Mouse (Mus musculus): Measurements from ENCODE around the gene Atxn2. TPM values are rescaled to one million over a fixed set of nuclear protein-coding genes. Genes with fewer than 3 reads are reported as not detected.
A peak's percentile ranks its signal among the peaks of the same experiment; 100 is the strongest.
"Not testable (repeated sequence)": the region's sequence is repeated elsewhere in the genome, so short reads cannot be mapped to it uniquely, and the experiment has no call there.

Atxn2 gene
- polyA plus RNA-seq, 1 experiment: 174 TPM

DNA sequence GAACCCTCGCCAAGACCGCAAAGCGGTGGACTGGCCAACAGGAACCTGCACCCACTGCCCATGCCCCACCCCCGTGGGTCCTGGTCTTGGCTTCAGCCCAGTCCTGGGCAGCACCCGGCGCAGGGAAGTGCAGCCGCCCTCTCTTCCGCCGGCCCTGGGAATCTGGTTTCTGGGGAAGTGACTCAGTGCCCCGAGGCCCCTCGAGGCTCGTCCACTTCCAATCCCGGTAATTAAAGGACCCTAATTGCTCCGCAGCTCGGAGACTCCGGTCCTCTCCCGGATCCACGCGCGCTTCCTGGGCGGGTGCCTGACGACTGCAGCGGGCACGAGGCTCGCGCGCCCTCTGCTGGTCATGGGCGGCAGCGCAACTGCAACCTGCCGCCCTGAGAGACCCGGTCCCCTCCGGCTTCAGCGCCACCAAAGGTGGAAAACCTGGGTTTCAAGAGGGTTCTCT is 131.6 kb downstream of the Atxn2 start:
- Histone ChIP-seq H3K27ac (ENCODE audit: insufficient read depth, low read length) (no peak overlapping the region), H3K4me1 (ENCODE audit: control insufficient read depth, insufficient read depth, low read length) (peaks cover 9% of the 10 kb centered on the region), H3K4me3 (ENCODE audit: insufficient read depth, low read length) (peak overlapping the region; percentile 41)
- TF ChIP-seq POLR2A (IDR thresholded peaks at IDR 0.05; ENCODE audit: low read depth, low read length) (no peak), CTCF (IDR thresholded peaks at IDR 0.05; ENCODE audit: borderline replicate concordance, insufficient read depth, low read length) (peak; percentile 93)

DNA sequence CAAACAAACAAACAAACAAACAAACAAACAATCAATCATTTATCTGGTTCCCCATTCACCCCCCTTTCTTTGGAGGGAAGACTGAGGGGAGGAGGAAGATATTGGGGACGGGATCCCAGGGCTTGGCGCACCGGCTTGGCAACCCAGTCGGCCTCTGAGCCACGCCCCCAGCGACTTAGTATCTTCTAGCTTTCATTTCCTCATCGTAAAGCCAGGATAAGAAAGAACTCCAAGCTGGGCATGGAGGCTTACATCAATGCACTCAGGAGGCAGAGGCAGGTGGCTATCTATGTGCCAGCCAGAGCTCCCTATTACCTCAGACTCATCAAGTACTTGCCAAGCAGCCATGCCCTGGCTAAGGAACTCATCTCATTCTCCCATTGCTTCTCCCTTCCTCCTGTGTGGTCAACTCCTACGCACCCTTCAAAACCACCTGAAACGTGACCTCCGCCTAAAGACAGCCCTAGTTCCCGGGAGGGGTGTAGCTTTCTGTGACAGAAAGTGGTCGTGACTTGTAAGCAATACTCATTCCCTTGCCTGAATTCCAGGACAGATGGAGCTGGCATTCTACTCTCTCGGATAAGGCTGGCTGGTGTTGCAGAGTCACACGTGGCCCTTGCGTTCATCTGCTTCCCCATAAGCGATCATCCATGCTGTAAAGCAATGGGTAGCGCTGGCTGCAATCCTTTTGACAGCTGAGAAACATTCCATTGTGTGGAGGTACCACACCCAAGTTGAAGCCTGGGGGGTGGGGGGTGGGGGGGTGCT is 132.2 kb downstream of the Atxn2 start:
- peak overlapping the region; percentile 12; the same call in 1 of the 2 replicates for H3K4me3 ChIP-seq (ENCODE audit: insufficient read depth, low read length)
- H3K27ac ChIP-seq (ENCODE audit: insufficient read depth, low read length): no peak overlapping the region
- peaks cover 5% of the 10 kb centered on the region for H3K4me1 ChIP-seq (ENCODE audit: control insufficient read depth, insufficient read depth, low read length)
- TF ChIP-seq POLR2A (IDR thresholded peaks at IDR 0.05; ENCODE audit: low read depth, low read length) (no peak), CTCF (IDR thresholded peaks at IDR 0.05; ENCODE audit: borderline replicate concordance, insufficient read depth, low read length) (no peak)

DNA sequence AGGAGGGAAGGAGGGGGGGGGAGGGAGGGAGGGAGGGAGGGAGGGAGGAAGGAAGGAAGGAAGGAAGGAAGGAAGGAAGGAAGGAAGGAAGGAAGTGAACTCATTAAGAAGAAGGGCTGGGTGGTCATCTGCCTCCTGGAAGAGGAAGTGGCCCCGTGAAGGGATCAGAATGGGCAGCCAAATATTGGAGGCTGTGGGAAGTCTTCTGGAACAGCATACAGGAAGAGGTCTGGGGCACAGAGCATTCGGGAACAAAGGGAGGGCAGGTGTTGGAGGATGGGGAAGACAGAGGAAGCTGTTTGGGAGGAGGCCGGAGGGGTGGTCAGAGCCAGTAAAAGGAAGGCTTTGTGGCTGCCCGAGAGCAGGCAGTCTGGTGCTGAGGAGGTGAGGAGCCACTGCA is 134.2 kb downstream of the Atxn2 start:
- TF ChIP-seq POLR2A (IDR thresholded peaks at IDR 0.05; ENCODE audit: low read depth, low read length) (no peak), CTCF (IDR thresholded peaks at IDR 0.05; ENCODE audit: borderline replicate concordance, insufficient read depth, low read length) (no peak)
- no peak overlapping the region for H3K27ac ChIP-seq (ENCODE audit: insufficient read depth, low read length)
- no peak overlapping the region for H3K4me3 ChIP-seq (ENCODE audit: insufficient read depth, low read length)
- peaks cover 6% of the 10 kb centered on the region for H3K4me1 ChIP-seq (ENCODE audit: control insufficient read depth, insufficient read depth, low read length)

DNA sequence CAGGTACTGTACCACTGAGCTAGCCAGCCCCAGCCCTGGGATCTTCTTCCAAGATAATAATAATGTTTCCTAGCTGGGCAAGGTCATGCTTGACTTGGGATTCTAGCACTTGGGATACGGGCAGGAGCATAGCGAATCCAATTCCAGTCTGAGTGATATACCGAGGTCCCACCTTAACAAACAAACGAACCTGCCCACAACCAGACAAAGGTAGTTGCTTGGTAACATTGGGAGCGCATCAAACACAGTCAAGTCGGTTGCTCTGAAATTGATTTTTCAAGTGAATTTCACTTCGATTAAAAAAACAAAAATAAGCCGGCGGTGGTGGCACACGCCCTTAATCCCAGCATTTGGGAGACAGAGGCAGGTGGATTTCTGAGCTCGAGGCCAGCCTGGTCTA is 135.2 kb downstream of the Atxn2 start:
- TF ChIP-seq CTCF (IDR thresholded peaks at IDR 0.05; ENCODE audit: borderline replicate concordance, insufficient read depth, low read length) (no peak), POLR2A (IDR thresholded peaks at IDR 0.05; ENCODE audit: low read depth, low read length) (no peak)
- H3K4me1 ChIP-seq (ENCODE audit: control insufficient read depth, insufficient read depth, low read length): peaks cover 6% of the 10 kb centered on the region
- H3K27ac ChIP-seq (ENCODE audit: insufficient read depth, low read length): no peak overlapping the region
- H3K4me3 ChIP-seq (ENCODE audit: insufficient read depth, low read length): no peak overlapping the region

DNA sequence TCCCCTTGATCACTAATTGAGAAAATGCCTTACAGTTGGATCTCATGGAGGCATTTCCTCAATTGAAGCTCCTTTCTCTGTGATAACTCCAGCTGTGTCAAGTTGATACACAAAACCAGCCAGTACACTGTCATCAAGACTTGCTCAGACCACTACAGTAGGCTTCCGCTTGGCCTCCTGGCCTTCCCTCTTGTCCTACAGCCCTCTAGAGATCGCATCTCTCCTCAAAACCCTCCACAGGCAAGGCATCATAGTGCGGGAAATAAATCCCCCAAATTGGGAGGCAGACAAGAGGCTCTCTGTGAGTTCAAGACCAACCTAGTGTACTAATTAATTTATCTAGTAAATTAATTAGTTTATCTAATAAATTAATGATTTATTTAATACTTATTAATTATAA is 136.1 kb downstream of the Atxn2 start:
- H3K4me3 ChIP-seq (ENCODE audit: insufficient read depth, low read length); H3K4me1 ChIP-seq (ENCODE audit: control insufficient read depth, insufficient read depth, low read length); H3K27ac ChIP-seq (ENCODE audit: insufficient read depth, low read length): not testable (repeated sequence)

DNA sequence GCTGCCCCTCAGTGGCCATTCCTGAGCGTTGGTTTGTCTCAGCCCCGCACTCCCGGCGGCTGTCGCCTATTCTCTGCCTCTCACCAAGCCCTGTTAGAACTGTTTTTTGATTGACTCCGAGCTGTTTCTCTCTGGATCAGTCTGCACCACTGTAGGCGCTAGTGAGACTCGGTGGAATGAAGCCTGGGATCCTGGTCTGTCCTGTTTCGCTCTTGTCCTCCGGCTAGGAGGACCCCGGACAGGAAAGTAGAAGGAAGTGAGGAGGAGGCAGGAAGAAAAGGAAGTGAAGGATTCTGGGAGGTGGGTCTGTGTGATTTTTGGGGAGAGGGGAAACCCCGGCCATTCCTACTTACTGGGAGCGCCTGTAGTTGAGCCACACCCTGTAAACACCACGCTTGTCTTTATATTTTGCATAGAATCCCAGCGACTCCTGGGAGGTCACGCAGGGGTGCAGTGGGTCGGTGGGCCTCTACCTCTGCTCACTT is 136.9 kb downstream of the Atxn2 start:
- Histone ChIP-seq H3K4me1 (ENCODE audit: control insufficient read depth, insufficient read depth, low read length) (peaks cover 6% of the 10 kb centered on the region), H3K4me3 (ENCODE audit: insufficient read depth, low read length) (peak overlapping the region; percentile 48), H3K27ac (ENCODE audit: insufficient read depth, low read length) (peak overlapping the region; percentile 54)
- TF ChIP-seq CTCF (IDR thresholded peaks at IDR 0.05; ENCODE audit: borderline replicate concordance, insufficient read depth, low read length): no peak
- TF ChIP-seq POLR2A (IDR thresholded peaks at IDR 0.05; ENCODE audit: low read depth, low read length): peak; percentile 85

DNA sequence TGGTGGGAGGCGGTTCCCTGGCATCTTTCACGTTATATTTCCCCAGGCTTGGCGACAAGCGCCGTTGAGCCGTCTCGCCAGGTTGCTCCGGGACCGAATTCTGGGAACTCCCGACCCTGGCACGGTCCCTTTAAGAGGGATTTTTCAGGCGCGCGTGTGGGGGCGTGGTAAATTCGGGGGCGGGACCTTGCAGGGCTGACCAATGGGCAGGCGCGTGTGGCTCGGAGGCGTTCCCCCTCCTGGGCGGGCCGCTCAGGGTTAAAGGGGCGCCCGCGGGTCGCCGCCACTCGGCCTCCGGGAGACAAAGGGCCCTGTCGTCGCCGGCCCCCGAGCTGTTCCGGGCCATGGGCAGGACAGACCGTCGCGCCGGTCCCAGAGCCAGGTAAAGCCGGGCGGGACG is 137.6 kb downstream of the Atxn2 start, which contains the start of gene Pheta1:
Pheta1 (plus strand) TSS at position 242 of the 400 bp plus-strand sequence.
- peak within 1 kb of the TSS; percentile 54 for H3K27ac ChIP-seq (ENCODE audit: insufficient read depth, low read length)
- H3K4me1 ChIP-seq (ENCODE audit: control insufficient read depth, insufficient read depth, low read length): peaks cover 2% of the 10 kb centered on the region; the same call in 1 of the 2 replicates
- TF ChIP-seq POLR2A (IDR thresholded peaks at IDR 0.05; ENCODE audit: low read depth, low read length) (peak; percentile 92), CTCF (IDR thresholded peaks at IDR 0.05; ENCODE audit: borderline replicate concordance, insufficient read depth, low read length) (no peak)
- peak within 1 kb of the TSS; percentile 72 for H3K4me3 ChIP-seq (ENCODE audit: insufficient read depth, low read length)

DNA sequence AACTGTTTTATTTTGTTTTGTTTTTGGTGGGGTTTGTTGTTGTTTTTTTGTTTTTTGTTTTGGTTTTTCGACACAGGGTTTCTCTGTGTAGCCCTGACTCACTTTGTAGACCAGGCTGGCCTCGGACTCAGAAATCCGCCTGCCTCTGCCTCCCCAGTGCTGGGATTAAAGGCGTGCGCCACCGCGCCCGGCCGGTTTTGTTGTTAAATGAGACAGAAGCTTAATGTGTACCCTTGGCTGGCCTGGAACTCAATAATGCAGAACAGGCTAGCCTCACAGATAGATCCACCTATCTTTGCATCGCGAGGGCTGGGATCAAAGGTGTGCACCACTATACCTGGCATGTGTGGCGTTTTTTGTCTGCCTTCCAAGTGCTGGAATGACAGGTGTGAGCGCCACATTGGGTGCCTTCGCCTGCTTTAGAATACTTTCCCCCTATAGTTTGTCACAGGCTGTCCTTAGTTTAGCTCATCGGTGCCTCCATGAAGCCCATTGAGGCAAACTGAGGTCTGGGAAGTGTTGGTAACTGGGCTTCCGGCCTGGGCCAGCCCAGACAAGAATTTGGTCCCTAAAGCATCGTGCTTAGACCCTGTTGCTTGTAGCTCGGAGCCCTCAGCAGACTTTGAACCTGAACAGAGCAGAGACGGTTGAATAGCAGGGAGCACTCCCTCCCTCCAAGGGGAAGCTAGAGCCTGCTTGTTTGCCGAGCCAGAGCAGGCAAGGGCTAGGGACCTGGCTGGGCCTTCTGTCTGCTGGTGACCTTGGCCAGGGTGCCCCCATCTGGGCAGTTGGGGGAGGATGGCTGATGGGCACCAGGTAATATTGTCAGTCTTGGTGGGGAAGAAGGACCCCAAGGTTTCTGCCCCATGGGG is 138.6 kb downstream of the Atxn2 start:
- H3K4me3 ChIP-seq (ENCODE audit: insufficient read depth, low read length): peak overlapping the region; percentile 72
- TF ChIP-seq POLR2A (IDR thresholded peaks at IDR 0.05; ENCODE audit: low read depth, low read length) (no peak), CTCF (IDR thresholded peaks at IDR 0.05; ENCODE audit: borderline replicate concordance, insufficient read depth, low read length) (no peak)
- no peak overlapping the region for H3K27ac ChIP-seq (ENCODE audit: insufficient read depth, low read length)
- H3K4me1 ChIP-seq (ENCODE audit: control insufficient read depth, insufficient read depth, low read length): peaks cover 2% of the 10 kb centered on the region; the same call in 1 of the 2 replicates

DNA sequence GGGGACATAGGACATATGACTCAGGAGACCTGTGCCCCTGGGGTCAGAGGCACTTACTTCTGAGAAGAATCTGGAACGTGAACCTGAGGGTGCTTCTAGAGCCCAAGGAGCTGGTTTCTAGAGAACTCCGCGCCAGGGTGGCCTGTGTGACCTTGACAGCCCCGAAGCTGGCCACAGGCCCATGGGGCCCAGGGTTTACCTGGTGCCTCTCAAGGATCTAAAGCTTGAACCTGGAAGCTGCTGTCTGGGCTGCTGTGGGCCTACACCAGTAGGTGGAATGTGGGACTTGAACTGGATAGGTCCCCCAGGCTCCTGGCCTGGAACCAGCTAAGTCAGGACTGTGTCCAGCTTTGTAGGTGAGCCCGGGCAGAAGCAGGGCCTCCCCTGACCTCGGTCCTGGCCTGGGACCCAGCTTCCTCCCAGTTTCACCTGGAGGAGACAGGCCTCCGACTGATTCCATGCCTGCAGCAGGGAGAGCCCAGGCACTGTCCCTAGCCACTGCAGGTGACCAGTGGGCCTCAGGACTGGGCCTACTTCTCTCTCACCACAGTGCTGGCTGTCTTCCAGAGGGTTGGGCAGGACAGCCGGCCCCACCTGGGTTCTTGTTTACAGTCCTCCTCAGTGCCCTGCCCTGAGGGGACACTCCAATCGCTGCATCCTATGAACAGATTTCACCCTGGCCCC is 142.4 kb downstream of the Atxn2 start:
- TF ChIP-seq POLR2A (IDR thresholded peaks at IDR 0.05; ENCODE audit: low read depth, low read length) (no peak), CTCF (IDR thresholded peaks at IDR 0.05; ENCODE audit: borderline replicate concordance, insufficient read depth, low read length) (no peak)
- H3K27ac ChIP-seq (ENCODE audit: insufficient read depth, low read length): no peak overlapping the region

More for the DNA sequence above, 142.4 kb downstream of the Atxn2 start:
- peaks cover 2% of the 10 kb centered on the region; the same call in 1 of the 2 replicates for H3K4me1 ChIP-seq (ENCODE audit: control insufficient read depth, insufficient read depth, low read length)
- H3K4me3 ChIP-seq (ENCODE audit: insufficient read depth, low read length): no peak overlapping the region

Measured in embryonic fibroblast, embryonic 13.5 days (primary cell).